Mouse (Mus musculus): ENCODE data around the gene Pitpna.
"Not testable (repeated sequence)": the region's sequence is repeated elsewhere in the genome, so short reads cannot be mapped to it uniquely, and the experiment has no call there.

The Pitpna gene

DNA sequence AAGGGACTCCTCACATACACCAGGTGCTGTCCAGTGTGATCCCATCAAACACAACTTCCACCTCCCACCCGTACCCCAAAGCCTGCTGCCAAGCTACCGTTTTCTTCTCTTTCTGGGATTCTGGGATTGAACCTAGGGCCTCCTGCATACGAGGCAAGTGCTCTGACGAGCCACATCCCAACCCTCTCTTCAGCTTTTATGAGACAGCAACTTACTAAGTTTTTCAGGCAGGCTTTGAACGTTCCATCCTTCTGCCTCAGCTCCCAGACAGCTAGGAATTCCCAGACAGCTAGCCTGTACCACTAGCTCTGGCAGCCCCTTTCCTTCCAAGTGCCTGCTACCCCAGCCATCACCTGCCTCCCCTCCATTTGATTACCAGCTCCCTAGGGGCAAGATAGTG is 934 bp upstream of the Pitpna start:
- no peak for DNase-seq (ENCODE audit: extremely low spot score, low read depth, low spot score)

GRCm38 (mm10) chr11:75588285-75588941 is 516 bp downstream of the Pitpna start:
- DNase-seq (ENCODE audit: extremely low spot score, low read depth, low spot score) = no peak

- DNase-seq (ENCODE audit: extremely low spot score, low read depth, low spot score) = no peak
Observed at GRCm38 (mm10) chr11:75592612-75593011, 4.7 kb downstream of the Pitpna start.

- no peak for DNase-seq (ENCODE audit: extremely low spot score, low read depth, low spot score)
Observed at GRCm38 (mm10) chr11:75594431-75594830, 6.5 kb downstream of the Pitpna start.

DNA sequence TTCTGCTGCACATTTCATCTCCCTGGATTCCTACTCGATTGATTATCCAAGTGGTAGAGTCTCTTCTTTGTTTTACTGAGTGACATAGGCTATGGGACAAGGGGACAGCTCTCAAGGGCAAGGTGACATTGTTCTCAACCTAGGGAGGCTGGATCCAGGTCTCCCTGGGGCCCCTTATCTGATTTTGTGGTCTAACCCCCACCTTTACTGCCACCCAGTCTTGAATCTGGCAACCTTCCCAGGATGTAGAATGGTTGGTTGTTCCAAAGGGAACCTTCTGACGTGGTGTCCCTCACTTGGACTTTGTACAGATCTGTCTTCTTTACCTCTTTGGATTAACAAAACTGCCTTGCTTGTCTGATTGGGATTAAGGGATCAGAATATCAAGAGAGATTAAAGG is 7.5 kb downstream of the Pitpna start:
- DNase-seq (ENCODE audit: extremely low spot score, low read depth, low spot score) = no peak

GRCm38 (mm10) chr11:75595816-75596215 is 7.9 kb downstream of the Pitpna start:
- DNase-seq (ENCODE audit: extremely low spot score, low read depth, low spot score) = no peak

- DNase-seq (ENCODE audit: extremely low spot score, low read depth, low spot score) = no peak
Observed at GRCm38 (mm10) chr11:75596726-75597255, 8.9 kb downstream of the Pitpna start.

GRCm38 (mm10) chr11:75598004-75598403 is 10.1 kb downstream of the Pitpna start:
- no peak for DNase-seq (ENCODE audit: extremely low spot score, low read depth, low spot score)

DNA sequence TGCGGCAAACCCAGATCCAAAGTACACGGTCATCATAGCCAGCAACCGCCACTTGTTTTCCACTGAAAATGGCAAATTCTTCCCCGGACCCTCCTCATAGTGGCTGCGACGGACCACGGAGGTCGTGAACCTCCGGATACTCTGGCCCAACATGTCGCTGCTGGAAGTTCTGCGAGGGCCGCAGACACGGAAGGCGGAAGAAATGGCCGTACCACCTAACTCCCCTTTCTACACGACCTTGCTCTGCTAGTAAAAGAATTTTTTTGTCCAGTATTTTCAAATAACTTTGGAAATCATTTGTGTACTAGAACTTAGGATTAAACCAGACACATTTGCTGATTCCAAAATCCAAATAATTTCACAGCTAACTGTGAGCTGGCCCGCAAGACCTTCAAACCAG is 11.9 kb downstream of the Pitpna start:
- DNase-seq (ENCODE audit: extremely low spot score, low read depth, low spot score) = not testable (repeated sequence)

GRCm38 (mm10) chr11:75604826-75605225 is 16.9 kb downstream of the Pitpna start:
- DNase-seq (ENCODE audit: extremely low spot score, low read depth, low spot score) = no peak

DNA sequence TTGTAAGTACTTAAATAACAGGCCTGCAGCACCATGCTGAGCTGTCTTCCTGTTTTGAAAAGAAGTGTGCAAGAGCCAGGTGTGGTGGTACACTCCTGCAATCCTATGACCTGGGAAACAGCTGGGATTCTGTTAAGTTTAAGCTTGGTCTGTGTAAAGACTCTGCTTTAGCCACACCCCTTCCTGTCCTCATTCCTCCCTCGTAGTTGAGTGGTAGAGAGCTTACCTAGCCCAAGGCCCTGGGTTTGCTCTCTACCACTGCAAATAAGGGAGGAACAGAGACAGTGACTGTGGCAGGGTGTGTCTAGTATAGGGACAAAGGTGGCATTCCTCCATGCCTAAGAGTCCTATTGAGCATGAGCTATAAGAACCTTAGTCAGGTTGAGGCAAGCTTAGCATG is 17.4 kb downstream of the Pitpna start:
- no peak for DNase-seq (ENCODE audit: extremely low spot score, low read depth, low spot score)

DNA sequence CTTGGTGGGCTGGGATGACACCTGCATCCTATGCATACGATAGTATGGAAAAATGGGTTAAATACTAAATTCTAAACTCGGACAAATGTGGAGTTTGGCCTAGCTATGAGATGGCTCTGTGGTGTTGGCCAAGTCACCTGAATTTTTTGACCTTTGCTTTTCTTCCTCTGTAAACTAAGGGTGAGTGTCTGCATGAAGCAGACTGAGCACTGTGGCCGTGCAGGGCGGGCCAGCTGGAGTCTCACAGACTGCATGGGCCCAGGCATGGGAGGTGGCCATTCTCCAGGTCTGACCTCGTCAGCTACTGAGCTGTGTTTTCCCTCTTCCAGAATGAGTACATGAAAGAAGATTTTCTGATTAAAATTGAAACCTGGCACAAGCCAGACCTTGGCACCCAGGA is 20.9 kb downstream of the Pitpna start:
- no peak for DNase-seq (ENCODE audit: extremely low spot score, low read depth, low spot score)

- no peak for DNase-seq (ENCODE audit: extremely low spot score, low read depth, low spot score)
Observed at GRCm38 (mm10) chr11:75610021-75610420, 22.1 kb downstream of the Pitpna start.

GRCm38 (mm10) chr11:75614769-75615168 is 26.9 kb downstream of the Pitpna start:
- no peak for DNase-seq (ENCODE audit: extremely low spot score, low read depth, low spot score)

DNA sequence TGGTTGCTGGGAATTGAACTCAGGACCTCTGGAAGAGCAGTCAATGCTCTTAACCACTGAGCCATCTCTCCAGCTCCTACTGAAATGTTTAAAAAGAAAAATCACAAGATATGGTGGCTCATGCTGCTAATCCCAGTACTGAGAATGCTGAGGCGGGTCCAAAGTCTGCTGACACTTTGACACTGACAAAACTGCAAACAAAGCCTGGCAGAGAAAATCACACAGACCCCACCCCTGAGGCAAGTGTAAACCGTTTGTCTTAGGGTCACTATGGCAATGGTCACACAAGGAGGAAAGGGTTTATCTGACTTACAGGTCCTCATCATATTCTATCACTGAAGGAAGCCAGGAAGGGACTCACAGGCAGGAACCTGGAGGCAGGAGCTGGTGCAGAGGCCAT is 27.7 kb downstream of the Pitpna start:
- DNase-seq (ENCODE audit: extremely low spot score, low read depth, low spot score) = no peak

DNA sequence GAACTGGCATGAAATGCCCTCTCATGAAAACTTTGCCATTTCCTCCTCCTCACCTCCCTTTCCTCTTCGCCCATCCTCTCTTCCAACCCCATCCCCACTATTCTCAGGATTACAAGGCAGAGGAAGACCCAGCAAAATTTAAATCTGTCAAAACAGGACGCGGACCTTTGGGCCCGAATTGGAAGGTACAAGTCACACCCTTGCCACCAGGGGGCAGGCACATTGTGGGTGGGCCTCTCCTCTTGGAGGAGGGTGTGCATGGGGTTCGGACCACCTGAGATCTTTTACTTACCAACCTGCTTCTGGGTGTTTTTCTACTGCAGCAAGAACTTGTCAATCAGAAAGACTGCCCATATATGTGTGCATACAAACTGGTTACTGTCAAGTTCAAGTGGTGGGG is 31.2 kb downstream of the Pitpna start:
- DNase-seq (ENCODE audit: extremely low spot score, low read depth, low spot score) = no peak

- no peak for DNase-seq (ENCODE audit: extremely low spot score, low read depth, low spot score)
Observed at GRCm38 (mm10) chr11:75620136-75620780, 32.4 kb downstream of the Pitpna start.

- DNase-seq (ENCODE audit: extremely low spot score, low read depth, low spot score) = no peak
Observed at GRCm38 (mm10) chr11:75621426-75621825, 33.5 kb downstream of the Pitpna start.

DNA sequence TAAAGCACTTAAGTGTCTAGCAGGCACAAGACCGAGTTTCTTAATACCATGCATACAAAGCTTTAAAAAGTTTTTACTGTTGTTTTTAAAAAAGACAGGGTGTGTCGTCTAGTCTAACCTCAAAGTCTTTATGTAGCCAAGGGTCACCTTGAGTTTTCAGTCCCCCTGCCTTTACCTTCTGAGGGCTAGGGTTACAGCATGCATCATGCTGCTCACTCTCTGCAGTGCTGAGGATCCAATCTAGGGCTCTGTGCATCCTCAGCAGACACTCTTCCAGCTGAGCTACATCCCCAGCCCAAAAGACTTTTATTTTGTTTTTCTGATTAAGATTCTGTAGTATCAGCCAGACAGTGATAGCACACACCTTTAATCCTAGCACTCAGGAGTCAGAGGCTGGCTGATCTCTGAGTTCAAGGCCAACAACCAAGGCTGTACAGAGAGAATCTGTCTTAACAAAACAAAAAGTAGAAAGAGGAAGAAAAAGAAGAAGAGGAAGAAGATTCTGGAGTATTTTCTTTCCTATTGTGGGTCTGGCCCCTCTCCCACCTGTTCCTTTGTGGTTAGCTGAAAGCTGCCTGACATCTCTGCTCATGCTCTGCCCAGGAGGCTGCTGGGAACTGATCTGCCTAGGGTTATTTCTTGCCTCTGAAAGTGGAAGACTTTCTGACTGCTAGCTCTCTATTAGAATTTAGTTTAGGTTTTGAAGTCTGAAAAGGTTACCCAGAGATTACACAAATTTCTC is 34.9 kb downstream of the Pitpna start:
- no peak for DNase-seq (ENCODE audit: extremely low spot score, low read depth, low spot score)

DNA sequence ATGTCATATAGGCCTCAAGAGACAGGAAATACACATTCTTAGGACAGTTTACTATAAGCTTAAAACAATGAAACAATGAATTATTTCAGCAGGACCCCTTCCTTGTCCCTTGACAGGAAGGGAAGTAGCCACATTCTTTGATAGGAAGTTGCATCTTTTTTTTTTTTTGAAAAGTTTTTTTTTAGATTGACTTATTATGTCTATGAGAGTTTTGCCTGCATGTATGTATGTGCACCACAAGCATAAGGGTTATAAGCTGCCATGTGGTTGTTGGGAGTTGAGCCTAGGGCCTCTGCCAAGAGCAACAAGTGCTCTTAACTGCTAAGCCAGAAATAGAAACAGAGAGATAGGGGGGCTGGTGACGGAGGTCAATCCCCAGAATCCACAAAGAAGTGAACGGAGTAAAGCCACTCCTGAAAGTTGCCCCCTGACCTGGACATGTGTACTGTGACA is 36.2 kb downstream of the Pitpna start:
- DNase-seq (ENCODE audit: extremely low spot score, low read depth, low spot score) = no peak

GRCm38 (mm10) chr11:75625820-75626219 is 37.9 kb downstream of the Pitpna start:
- DNase-seq (ENCODE audit: extremely low spot score, low read depth, low spot score) = no peak

DNA sequence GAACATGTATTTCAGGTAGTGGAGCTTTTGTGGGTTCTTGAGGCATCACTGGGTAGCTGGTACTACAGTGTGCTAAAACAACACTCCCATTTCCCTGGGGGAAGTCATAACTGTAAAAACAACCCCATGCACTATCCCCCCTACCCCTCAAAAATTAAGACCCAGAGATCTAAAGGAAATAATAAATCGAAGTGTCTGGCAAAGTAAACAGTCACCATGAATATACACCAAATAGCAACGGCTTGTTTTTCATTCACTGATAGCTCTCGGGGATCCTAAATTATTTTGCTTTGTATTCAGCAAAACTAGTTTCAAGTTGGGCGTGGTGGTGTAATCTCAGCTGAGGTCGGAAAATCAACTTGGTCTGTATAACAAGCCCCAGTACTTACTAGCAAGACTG is 42.2 kb downstream of the Pitpna start:
- no peak for DNase-seq (ENCODE audit: extremely low spot score, low read depth, low spot score)

Measured in hindlimb bud, embryonic 11.5 days (tissue).